Mouse (Mus musculus): ENCODE measurements at regions not wholly inside any gene's neighbourhood (a gene's known extent, or its start where the extent isn't known, plus 50 kb on each side); places are given as distances from the start of the nearest gene placed in this dataset.

- no peak for ATAC-seq (ENCODE audit: extremely low read depth, insufficient number of reproducible peaks, low FRiP score, poor library complexity, severe bottlenecking)
- Histone ChIP-seq H3K36me3 (replicated peaks) (no peaks in the 10 kb centered on the region), H3K4me1 (ENCODE audit: insufficient read depth, low read depth, low read length) (no peaks in the 10 kb centered on the region), H3K4me3 (ENCODE audit: low read depth, low read length) (no peak overlapping the region), H3K27me3 (ENCODE audit: insufficient read depth, low read length) (peaks cover 14% of the 10 kb centered on the region), H3K9me3 (replicated peaks) (no peaks in the 10 kb centered on the region)
- no peak for DNase-seq (ENCODE audit: low spot score)
- TF ChIP-seq CTCF (IDR thresholded peaks at IDR 0.05; ENCODE audit: low read depth, low read length) (no peak), GATA2 (IDR thresholded peaks at IDR 0.05; ENCODE audit: borderline replicate concordance, low read depth, low read length) (no peak), TAL1 (conservative IDR thresholded peaks at IDR 0.05; ENCODE audit: low read depth, low read length) (no peak), GATA1 (IDR thresholded peaks at IDR 0.05; ENCODE audit: borderline replicate concordance, low read length) (no peak), POLR2AphosphoS5 (IDR thresholded peaks at IDR 0.05; ENCODE audit: insufficient replicate concordance, low read depth, low read length) (no peak)
These were observed 139.4 kb downstream of the Tmem17 start for GRCm38 (mm10) chr11:22651313-22651712.

- ATAC-seq (ENCODE audit: extremely low read depth, insufficient number of reproducible peaks, low FRiP score, poor library complexity, severe bottlenecking) (no peak), DNase-seq (ENCODE audit: low spot score) (no peak)
- H3K27me3 ChIP-seq (ENCODE audit: insufficient read depth, low read length), result peaks cover 13% of the 10 kb centered on the region
- H3K4me1 ChIP-seq (ENCODE audit: insufficient read depth, low read depth, low read length), result no peaks in the 10 kb centered on the region
- H3K36me3 ChIP-seq (replicated peaks), result no peaks in the 10 kb centered on the region
- no peak overlapping the region for H3K4me3 ChIP-seq (ENCODE audit: low read depth, low read length)
- H3K9me3 ChIP-seq (replicated peaks), result no peaks in the 10 kb centered on the region
- TF ChIP-seq POLR2AphosphoS5 (IDR thresholded peaks at IDR 0.05; ENCODE audit: insufficient replicate concordance, low read depth, low read length) (no peak), GATA1 (IDR thresholded peaks at IDR 0.05; ENCODE audit: borderline replicate concordance, low read length) (no peak), CTCF (IDR thresholded peaks at IDR 0.05; ENCODE audit: low read depth, low read length) (no peak), TAL1 (conservative IDR thresholded peaks at IDR 0.05; ENCODE audit: low read depth, low read length) (no peak), GATA2 (IDR thresholded peaks at IDR 0.05; ENCODE audit: borderline replicate concordance, low read depth, low read length) (no peak)
These were observed 140.0 kb downstream of the Tmem17 start for GRCm38 (mm10) chr11:22651911-22652310.

GRCm38 (mm10) chr11:22652931-22653330, 141.0 kb downstream of the Tmem17 start:
- H3K36me3 ChIP-seq (replicated peaks), result no peaks in the 10 kb centered on the region
- H3K27me3 ChIP-seq (ENCODE audit: insufficient read depth, low read length), result peaks cover 10% of the 10 kb centered on the region
- H3K4me3 ChIP-seq (ENCODE audit: low read depth, low read length), result no peak overlapping the region
- no peak for DNase-seq (ENCODE audit: low spot score)
- H3K4me1 ChIP-seq (ENCODE audit: insufficient read depth, low read depth, low read length), result no peaks in the 10 kb centered on the region
- TF ChIP-seq GATA2 (IDR thresholded peaks at IDR 0.05; ENCODE audit: borderline replicate concordance, low read depth, low read length) (no peak), CTCF (IDR thresholded peaks at IDR 0.05; ENCODE audit: low read depth, low read length) (no peak), POLR2AphosphoS5 (IDR thresholded peaks at IDR 0.05; ENCODE audit: insufficient replicate concordance, low read depth, low read length) (no peak), GATA1 (IDR thresholded peaks at IDR 0.05; ENCODE audit: borderline replicate concordance, low read length) (no peak), TAL1 (conservative IDR thresholded peaks at IDR 0.05; ENCODE audit: low read depth, low read length) (no peak)
- H3K9me3 ChIP-seq (replicated peaks), result no peaks in the 10 kb centered on the region
- ATAC-seq (ENCODE audit: extremely low read depth, insufficient number of reproducible peaks, low FRiP score, poor library complexity, severe bottlenecking), result no peak

DNA sequence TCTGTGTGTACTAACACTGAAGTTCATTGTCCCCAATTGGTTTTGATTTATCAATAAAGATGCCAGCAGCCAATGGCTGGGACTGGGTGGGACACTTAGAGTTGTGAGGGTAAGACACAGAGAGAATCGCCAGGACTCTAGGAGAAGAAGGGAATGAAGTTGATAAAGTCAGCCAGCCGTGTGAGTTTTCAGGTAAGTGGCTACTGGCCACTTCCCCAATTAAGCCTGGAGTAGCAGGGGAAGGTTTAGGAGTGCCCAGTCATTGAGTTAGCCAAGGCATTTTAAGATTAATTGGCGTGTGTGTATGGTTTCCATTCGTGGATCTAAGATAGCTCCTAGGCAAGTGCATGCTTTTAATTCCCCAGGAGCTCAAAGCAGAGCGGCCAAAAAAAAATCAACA, 141.5 kb downstream of the Tmem17 start:
- ATAC-seq (ENCODE audit: extremely low read depth, insufficient number of reproducible peaks, low FRiP score, poor library complexity, severe bottlenecking) (no peak), DNase-seq (ENCODE audit: low spot score) (no peak)
- Histone ChIP-seq H3K4me1 (ENCODE audit: insufficient read depth, low read depth, low read length) (no peaks in the 10 kb centered on the region), H3K27me3 (ENCODE audit: insufficient read depth, low read length) (peaks cover 10% of the 10 kb centered on the region), H3K9me3 (replicated peaks) (no peaks in the 10 kb centered on the region), H3K4me3 (ENCODE audit: low read depth, low read length) (no peak overlapping the region), H3K36me3 (replicated peaks) (no peaks in the 10 kb centered on the region)
- TF ChIP-seq GATA2 (IDR thresholded peaks at IDR 0.05; ENCODE audit: borderline replicate concordance, low read depth, low read length) (no peak), POLR2AphosphoS5 (IDR thresholded peaks at IDR 0.05; ENCODE audit: insufficient replicate concordance, low read depth, low read length) (no peak)

DNA sequence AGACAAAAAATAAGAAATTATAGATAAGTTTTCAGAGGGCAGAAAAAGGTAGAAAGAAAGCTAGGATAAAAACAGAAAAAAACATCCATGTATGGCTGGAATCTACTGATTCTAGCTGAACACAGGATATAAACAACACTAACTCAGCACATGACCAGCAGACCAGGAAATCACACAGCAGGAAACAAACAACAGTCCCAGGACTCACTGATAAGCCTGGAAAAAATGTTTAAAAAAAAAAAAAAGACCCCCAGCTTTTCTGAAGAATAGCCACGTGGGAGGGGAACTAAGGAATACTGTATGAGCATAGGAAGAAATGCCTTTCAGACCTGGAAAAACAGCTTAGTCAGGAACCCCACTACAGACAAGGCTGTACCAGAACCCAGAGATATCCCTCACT, 145.7 kb downstream of the Tmem17 start:
- no peaks in the 10 kb centered on the region for H3K9me3 ChIP-seq (replicated peaks)
- TF ChIP-seq POLR2AphosphoS5 (IDR thresholded peaks at IDR 0.05; ENCODE audit: insufficient replicate concordance, low read depth, low read length), result no peak
- TF ChIP-seq GATA2 (IDR thresholded peaks at IDR 0.05; ENCODE audit: borderline replicate concordance, low read depth, low read length), result no peak
- no peak for TF ChIP-seq CTCF (IDR thresholded peaks at IDR 0.05; ENCODE audit: low read depth, low read length)
- no peak for TF ChIP-seq GATA1 (IDR thresholded peaks at IDR 0.05; ENCODE audit: borderline replicate concordance, low read length)
- ATAC-seq (ENCODE audit: extremely low read depth, insufficient number of reproducible peaks, low FRiP score, poor library complexity, severe bottlenecking) (no peak), DNase-seq (ENCODE audit: low spot score) (no peak)
- H3K4me1 ChIP-seq (ENCODE audit: insufficient read depth, low read depth, low read length), result no peaks in the 10 kb centered on the region
- H3K27me3 ChIP-seq (ENCODE audit: insufficient read depth, low read length), result peaks cover 8% of the 10 kb centered on the region
- H3K4me3 ChIP-seq (ENCODE audit: low read depth, low read length), result no peak overlapping the region
- H3K36me3 ChIP-seq (replicated peaks), result no peaks in the 10 kb centered on the region

- DNase-seq (ENCODE audit: low spot score), result no peak
- TF ChIP-seq GATA1 (IDR thresholded peaks at IDR 0.05; ENCODE audit: borderline replicate concordance, low read length) (no peak), GATA2 (IDR thresholded peaks at IDR 0.05; ENCODE audit: borderline replicate concordance, low read depth, low read length) (no peak), TAL1 (conservative IDR thresholded peaks at IDR 0.05; ENCODE audit: low read depth, low read length) (no peak), POLR2AphosphoS5 (IDR thresholded peaks at IDR 0.05; ENCODE audit: insufficient replicate concordance, low read depth, low read length) (no peak), CTCF (IDR thresholded peaks at IDR 0.05; ENCODE audit: low read depth, low read length) (no peak)
- no peak for ATAC-seq (ENCODE audit: extremely low read depth, insufficient number of reproducible peaks, low FRiP score, poor library complexity, severe bottlenecking)
These were observed 149.2 kb downstream of the Tmem17 start for GRCm38 (mm10) chr11:22661072-22661471.

More at GRCm38 (mm10) chr11:22661072-22661471, 149.2 kb downstream of the Tmem17 start:
- H3K4me3 ChIP-seq (ENCODE audit: low read depth, low read length), result no peak overlapping the region
- H3K4me1 ChIP-seq (ENCODE audit: insufficient read depth, low read depth, low read length), result no peaks in the 10 kb centered on the region
- H3K27me3 ChIP-seq (ENCODE audit: insufficient read depth, low read length), result peaks cover 8% of the 10 kb centered on the region
- no peaks in the 10 kb centered on the region for H3K9me3 ChIP-seq (replicated peaks)
- no peaks in the 10 kb centered on the region for H3K36me3 ChIP-seq (replicated peaks)

Measured in G1E (cell line).